Mouse (Mus musculus) olfactory bulb, adult 2 months (tissue): ENCODE data around the gene Gm49661.

Experiments
- CTCF ChIP-seq: fragments of 200-500 bp; IDR thresholded peaks from 2 replicates; pipeline ENCODE4 v1.5.1; 2012; ENCODE audit warnings: low read depth, mild to moderate bottlenecking, low read length, moderate library complexity; ENCODE audit not compliant: insufficient read depth
- POLR2A ChIP-seq: fragments of 200-500 bp; IDR thresholded peaks from 2 replicates; pipeline ENCODE4 v1.6.1; 2012; ENCODE audit warnings: mild to moderate bottlenecking, low read depth, low read length, moderate library complexity; ENCODE audit not compliant: insufficient read depth

DNA sequence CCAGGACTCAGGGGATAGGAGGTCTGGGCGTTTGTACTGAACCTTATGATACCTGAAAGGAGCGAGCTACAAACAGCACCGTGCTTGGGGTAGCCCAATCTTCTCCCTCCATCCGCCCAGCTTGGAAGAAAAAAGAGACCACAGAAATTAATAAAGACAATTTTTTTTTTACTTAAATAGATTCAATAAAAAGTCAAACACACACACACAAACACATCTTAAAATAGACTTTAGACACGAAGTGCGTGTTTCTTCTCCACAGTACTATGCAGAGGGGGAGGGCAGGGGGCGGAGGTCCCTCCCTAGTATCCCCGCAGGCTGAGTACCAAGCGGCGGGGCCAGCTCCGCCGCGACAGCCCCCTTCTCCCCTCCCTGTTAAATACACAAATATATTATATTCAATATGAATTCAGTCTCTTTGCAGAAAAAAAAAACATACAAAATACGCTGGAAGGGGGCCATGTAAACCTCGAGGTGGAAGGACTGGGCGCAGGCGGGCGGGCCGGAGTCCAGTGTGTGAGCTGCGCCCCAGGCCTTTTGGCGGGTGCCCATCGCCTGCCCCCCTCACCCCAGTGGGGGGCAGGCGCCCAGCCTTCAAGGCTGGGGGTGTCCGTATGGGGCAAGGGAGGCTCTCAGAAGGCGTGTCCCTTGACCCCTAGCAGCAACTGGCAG is 7.7 kb upstream of the Gm49661 start:
- TF ChIP-seq CTCF (no peak), POLR2A (no peak)
